Comparison of ENCODE assay signal across 17 mouse cellular contexts in genomic region chr5:119584389-119584788, GRCm38 (mm10).
"Had no signal": no experiment of that assay in that cellular context is flagged by ENCODE, and none has a peak within 500 bp of the region (broad histone marks: within the 10 kb centered on the region; RNA-seq: fewer than 3 reads in every experiment).

No protein-coding gene starts in this region.

- H3K27me3 ChIP-seq: lung, embryonic 15.5 days; megakaryocyte, embryonic 14.5 days; midbrain, embryonic 13.5 days; midbrain, embryonic 15.5 days had no signal

- H3K9ac ChIP-seq: liver, postnatal 0 days; lung, embryonic 15.5 days; midbrain, embryonic 13.5 days; midbrain, embryonic 15.5 days; neural tube, embryonic 12.5 days had no signal

- H3K4me2 ChIP-seq: lung, embryonic 15.5 days; midbrain, embryonic 11.5 days; midbrain, embryonic 13.5 days; midbrain, embryonic 15.5 days; neural tube, embryonic 12.5 days had no signal

- H3K4me1 ChIP-seq: megakaryocyte, embryonic 14.5 days; neural tube, embryonic 12.5 days had no signal

- H3K9me3 ChIP-seq: lung, embryonic 15.5 days; megakaryocyte, embryonic 14.5 days; midbrain, embryonic 13.5 days; midbrain, embryonic 15.5 days; neural tube, embryonic 12.5 days had no signal

- ATAC-seq: liver, postnatal 0 days; lung, postnatal 0 days; midbrain, embryonic 13.5 days; midbrain, embryonic 15.5 days had no signal

- H3K36me3 ChIP-seq: lung, embryonic 15.5 days; midbrain, embryonic 13.5 days; midbrain, embryonic 15.5 days; neural tube, embryonic 12.5 days had no signal

- H3K4me3 ChIP-seq: lung, embryonic 15.5 days; midbrain, embryonic 13.5 days; midbrain, embryonic 15.5 days; neural tube, embryonic 12.5 days had no signal

- DNase-seq: liver, postnatal 0 days; lung, adult 2 months; lung, postnatal 14 days; lung, postnatal 36 days; right cerebral cortex, postnatal 14 days; spleen, adult 18-20 months; thymus, adult 18-20 months; thymus, postnatal 14 days; thymus, postnatal 36 days had no signal

- H3K27ac ChIP-seq: lung, embryonic 15.5 days; macrophage; midbrain, embryonic 13.5 days; midbrain, embryonic 15.5 days; neural tube, embryonic 12.5 days had no signal
